Mouse (Mus musculus) right cerebral cortex, postnatal 10 days (tissue): ENCODE measurements around the gene Prr15l.

ENCODE experiments used
- DNase-seq, 2 experiments: peaks; one replicate each; pipeline ENCODE4 v3.0.0; 2021; ENCODE audit warnings: low spot score in 2 of 2

The Prr15l gene

DNA sequence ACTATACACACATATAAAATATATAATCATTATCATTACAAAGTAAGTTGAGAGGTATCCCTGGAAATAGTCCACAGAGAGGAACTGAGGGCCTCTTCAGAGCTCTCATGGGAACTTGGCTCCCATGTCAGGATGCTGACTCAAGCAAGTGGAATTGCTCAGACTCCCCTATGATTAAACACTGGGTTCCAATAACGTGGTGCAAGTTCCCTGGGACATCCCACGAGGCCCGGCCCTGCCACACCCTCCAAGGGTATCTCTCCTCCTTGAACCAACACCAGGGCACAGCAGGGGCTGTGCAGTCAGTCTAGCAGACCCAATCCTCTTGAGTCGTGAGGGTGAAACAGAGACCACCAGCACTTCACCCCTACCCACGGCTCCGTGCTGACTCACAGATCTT, 8.9 kb upstream of the Prr15l start:
- no peak for DNase-seq

DNA sequence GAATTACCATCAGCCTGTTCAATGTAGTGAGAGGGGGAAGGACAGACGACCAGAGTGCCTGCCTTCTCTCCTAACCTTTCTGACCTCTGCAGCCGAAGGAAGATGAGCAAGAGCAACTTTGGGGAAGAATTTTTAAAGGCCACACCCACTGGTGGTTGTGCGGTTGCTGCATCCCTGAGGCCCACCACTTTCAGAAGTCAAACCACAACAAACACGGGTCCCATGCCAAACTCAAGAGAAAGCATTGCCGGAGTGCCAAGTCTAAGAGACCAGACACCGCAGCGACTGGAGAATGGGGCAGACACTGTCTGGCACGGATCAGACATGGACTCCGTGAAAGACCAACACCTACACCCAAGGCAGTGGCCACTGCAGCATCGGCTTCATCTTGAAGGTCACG, 3.0 kb upstream of the Prr15l start:
- no peak for DNase-seq

DNA sequence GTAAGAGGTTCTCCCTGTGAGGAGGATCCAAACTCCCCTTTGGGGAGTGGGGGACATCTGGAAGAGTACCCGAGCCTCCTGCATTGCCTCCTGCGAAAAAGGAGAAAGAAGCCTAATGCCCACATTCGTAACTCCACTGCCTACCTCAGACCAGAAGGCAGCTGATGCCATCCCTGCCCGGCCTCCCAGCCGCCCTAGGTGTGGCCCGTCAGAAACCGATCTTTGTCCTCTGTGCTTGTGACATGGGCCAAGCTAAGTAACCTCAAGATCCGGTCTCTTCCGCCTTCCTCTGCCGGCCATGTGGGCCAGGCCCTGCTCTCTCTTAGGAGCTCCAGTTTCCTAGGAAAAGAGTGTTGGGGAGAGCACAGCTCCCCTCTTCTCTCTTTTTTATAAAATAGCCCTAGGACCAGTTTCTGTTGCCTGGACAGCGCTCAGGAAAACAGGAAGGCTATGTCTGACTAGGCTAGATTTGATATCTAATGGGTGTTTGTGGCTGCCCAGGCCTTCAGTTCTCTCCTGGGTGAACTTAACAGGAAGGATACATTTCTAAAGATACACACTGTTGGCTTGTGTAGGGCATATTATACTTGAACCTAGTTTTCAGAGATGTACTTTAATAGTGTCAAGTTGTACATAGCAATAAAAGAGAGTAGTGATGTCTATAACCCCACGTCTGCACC, 2.3 kb upstream of the Prr15l start:
- no peak for DNase-seq

DNA sequence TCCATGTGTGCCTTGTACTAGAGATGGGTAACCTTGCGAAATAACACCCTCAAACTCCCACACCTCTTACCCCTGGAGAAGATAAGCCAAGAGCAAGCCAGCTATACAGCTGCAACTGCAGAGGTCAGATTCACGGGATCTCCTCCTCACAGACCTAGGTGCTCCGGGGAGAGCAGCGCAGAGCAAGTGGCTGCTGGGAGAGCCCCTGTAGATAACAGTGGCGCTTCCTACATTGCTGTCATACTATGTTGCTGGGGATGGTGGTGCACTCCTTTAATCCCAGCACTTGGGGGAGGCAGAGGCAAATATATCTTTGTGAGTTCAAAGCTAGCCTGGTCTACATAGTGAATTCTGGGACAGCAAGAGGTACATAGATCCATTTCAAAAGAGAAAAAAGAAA, 1.3 kb upstream of the Prr15l start:
- no peak for DNase-seq

DNA sequence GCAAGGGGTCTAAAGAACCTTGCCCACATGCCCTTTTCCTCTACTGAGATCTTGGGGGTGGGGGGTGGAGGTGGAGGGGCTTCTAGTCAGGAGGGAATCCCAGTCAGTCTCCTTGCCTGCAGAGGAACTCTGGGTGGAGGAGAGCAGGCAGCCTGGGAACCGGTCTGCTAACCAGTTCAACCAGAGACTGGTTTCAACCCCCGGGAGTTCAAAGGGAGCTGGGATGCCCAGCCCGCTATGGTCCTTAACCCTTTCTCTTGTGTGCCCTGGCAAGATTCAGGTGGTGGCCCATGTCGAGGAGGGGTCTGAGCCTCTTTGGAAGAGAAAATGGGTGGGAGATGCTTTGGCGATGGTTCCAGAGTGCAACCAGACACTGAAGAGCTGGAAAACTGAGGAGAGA, 787 bp downstream of the Prr15l start:
- DNase-seq = no peak

DNA sequence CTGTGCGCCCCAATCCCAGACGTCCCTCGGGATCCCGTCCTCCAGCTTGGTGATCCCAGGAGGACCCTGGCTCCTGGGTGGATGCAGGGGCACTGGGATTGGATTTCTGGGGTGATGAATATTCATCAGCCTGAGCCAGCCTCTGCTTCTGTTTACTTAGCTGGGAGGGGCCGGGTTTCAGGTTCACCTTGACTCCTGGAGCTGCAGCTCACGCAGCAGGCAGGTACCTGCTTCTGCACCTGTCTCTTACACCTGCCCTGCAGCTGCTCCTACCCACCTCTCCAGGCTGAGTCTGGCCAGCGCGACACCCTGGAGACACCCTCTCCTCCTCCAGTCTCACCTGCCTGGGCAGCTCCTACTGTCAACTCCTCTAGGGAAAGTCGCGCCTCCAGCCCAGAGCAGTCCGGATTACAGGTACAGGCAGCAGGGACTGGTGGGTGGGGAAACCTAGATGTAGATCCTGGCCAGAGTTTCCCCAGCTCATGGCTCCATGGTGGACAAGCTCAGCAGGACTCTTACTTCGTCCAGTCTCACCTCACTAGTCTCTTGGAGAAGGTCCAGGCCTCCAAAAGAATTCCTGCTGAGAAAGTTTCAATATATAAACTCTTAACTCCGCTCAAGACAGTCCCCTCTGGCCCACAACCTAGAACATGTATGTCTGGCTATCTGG, 1.3 kb downstream of the Prr15l start:
- no peak for DNase-seq

DNA sequence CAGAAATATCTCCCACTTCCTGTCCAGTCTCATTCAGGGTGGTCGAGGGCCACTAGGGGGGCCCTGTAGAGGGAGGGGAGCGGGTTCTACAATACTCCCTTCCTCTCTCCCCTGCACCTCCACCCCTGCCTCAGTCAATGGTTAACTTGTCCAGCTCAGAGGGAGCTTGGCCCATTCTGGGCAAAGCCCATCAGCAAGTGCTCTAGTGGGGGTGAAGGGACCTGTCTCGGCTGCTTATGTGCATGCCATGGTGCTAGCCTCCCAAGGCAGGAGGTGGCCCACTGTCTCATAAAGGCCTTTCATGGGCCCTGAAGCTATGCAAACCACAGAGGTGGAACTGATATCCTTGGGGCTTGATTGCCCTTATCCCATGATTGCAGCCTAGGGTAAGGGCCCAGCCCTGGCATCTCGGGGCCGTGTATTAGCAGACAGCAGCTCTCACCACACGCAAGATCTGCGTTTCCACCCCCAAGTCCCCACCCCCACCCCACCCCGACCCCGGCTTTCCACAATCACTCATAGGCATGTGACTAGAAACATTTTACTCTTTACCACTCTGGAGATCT, 1.9 kb downstream of the Prr15l start:
- DNase-seq = no peak

DNA sequence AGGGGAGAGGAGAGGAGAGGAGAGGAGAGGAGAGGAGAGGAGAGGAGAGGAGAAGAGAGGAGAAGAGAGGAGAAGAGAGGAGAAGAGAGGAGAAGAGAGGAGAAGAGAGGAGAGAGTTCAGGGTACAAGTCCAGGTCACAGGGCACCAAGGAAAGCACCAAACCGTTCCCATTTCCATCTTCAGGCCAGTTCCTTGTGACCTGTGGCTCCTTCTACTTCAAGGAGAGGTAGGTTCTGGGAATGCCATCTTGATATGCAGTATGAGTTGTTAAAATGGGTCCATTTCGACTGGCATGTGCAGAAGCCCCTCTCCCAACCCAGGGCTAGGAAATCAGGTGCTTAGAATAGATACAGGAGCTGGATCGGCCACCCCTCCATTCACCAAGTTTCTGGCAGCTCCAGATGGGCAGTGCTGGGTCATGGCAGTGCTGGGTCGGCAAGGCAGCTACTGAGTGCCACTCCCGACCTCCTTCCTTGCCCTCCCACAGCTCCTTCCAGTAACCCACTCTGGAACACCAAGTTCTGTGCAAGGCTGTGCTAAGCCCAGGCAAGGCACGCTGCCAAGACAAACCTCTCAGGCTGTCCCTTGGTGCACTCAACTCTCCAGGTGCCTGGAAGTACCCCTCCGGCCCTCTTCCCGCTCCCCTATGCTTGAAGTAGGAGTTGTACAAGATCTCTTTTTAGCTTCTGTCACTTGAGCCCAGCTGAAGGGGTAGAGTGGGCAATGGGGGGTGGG, 3.6 kb downstream of the Prr15l start:
- no peak for DNase-seq

DNA sequence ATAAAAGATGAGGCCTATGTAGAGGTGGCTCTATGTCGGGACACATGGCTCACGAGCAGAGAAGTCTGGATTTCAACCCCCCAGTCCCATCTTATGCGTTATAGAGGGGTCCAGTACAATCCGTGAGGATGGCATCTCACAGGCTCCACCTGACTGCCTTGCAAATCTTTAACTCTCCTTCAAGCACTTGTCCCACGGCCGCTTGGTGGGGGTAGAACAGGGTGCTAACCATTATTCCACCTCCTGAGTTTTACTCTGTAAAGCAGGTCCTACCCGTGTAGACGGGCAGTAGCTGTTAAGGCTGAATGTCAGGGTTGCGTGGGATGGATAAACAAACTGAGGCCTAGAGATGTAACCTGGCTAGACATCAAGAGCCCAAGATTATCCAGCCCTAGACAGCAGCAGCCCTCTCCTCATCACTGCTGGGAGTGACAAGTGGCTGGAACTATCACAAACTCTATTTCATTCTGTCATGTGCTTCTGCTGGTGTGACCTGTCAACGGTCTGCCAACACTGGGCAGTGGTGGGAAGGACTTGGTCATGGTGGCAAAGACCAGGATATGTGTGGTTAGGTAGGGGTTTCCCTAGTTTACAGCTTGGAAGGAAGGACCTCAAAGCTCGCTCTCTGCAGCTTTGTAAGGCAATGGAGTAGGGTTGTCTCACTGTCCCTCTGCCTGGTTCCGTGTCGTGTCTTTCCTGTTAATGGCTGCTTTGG, 5.8 kb downstream of the Prr15l start:
- no peak for DNase-seq

DNA sequence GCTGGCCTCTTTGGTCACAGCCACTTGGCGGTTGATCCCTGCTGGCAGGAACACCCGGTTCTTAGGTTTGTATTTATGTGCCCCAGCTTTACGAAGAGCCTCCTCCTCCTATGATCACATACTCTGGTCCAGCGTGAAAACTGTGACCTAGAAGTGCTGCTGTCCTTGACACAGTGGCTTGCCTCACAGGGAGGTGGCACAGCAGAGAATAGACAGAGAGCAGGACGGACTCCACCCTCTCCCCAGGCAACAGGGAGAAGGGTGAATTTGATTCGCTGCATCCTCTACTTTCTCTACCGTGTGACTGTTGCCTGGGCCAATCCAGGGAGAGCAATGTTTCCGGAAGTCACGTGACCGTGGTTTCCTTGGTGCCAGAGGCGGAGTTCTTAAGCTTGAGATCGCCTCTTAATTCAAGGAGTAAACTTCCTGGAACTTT, 7.0 kb downstream of the Prr15l start:
- DNase-seq = peak; percentile 66 to 77

DNA sequence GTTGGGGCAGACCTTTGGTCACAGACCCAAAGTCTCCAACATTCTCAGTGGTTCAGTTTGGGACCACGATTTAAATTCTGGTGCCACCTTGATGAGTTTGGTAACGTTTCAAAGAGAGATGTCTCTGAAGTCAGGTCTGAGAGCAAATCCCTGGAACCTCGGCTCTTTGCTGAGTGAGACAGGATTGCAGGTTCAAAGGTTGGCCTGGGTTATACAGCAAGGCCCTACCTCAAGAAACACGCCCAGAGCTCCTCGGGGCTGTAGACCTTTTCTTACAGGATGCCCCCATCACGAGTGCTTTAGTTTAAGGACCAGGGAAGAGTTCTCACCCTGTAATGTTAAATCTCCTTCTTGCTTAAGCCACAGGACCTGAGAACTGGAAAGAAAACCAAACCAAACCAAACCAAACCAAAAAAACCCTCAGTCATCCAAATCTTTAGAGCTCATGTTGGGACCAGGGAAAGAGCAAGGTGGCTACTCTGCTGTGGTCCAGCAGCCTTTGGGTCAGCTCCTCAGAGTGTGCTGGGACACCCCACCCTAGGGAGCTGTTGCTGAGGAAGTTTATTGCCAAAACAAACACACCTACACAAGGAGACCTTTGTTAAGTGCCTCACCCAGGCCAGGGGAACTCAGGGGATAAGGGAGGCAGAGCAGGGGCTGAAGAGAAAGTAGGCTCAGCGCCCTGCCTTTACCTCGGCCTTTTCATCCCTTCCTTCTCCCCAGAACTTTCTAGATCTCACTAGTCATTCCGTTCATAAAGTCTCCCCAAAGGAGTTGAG, 8.2 kb downstream of the Prr15l start:
- no peak for DNase-seq

DNA sequence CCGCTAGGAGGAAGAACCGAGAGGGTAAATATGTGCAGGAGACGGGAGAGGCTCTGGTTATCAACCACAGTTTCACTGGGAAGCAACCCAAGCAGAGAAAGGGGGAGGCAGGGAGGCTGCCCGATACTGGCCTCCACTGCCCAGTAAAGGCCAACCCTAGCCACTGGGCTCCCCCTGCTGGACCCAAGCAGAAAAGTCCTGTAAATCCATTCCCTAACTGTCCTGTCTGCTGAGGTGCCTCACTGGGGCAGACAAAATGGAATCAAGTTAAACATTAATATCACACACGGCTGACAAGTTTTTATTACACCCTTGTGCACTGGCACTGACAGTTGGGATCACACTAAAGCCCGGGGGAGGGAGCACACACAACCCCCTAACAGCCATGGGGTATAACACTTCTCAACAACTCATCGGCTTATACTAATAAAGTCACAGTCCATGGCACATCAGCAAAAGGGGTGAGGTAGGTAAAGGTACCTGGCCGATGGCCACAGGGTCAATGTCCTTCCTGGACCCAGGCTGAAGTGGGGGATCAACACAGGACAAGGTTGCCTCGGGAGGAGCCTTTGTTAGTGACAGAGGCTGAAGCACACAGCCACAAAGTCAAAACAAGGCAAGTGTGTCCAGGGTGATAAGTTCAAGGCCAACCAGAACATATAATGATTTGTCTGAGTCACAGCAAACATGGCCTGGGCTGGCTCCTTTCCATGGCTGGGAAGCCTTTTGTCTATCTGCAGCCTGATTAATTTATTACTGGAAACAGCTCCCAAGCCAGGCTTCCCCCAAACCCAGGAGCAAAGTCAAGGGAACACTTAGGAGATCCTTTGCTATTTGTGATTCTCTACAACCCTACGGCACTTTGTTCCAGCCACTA, 9.9 kb downstream of the Prr15l start:
- no peak for DNase-seq

DNA sequence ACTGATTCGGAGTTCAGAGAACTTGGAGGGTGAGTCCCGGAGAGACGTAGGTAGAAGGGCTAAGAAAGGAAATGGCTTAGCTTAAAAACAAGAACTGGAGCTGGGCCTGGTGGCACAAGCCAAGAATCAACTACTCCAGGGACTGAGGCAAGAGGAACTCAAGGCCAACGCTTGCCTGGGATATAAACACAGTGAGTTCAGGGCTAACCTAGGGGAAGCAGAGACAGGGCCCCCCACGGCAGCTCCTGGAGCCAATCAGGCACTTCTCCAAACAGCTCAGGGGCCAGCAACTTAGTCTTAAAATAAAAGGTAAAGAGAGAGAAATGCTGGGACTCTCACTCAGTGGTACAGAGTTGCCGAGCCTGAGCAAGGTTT, 10.5 kb downstream of the Prr15l start:
- DNase-seq = no peak

DNA sequence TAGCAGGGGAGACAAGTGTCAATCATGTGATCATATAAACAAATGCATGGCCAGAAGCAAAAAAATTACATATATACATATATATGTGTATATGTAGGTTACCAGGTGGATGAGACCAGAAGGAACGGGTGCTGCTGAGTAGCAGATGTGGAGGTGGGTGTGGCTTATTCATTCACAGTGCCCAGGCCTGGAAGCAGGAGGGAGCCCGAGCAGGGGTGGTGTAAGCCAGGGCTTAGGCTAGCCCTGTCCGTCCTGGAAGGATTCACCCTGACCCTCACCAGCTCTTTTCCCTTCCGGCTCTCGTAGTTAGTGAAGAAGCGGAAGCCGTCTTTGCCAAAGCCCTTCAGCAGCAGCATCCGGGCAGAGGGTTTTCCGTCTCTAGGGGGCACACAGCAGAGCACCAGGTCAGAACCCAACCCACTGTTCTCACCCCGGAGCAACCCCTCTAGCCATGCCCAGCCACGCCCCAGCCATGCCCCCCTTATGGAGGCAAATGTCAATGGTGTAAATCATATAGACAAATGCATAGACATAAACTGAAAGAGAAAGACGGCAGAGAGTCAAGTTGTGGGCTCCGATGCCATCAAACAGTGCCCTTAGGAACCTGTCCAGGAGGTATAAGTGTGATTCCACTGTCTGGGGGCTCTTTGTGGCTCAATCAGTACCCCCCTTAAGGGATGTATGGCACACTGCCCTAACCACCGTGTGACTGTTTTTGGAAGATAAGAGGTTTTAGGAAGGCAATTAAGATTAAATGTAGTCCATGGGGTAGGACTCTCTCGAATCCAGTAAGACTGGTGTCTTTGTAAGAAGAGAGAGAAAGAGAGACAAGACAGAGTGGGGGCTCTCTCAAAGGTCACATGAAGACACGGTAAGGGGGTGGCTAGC, 12.9 kb downstream of the Prr15l start:
- DNase-seq = no peak

DNA sequence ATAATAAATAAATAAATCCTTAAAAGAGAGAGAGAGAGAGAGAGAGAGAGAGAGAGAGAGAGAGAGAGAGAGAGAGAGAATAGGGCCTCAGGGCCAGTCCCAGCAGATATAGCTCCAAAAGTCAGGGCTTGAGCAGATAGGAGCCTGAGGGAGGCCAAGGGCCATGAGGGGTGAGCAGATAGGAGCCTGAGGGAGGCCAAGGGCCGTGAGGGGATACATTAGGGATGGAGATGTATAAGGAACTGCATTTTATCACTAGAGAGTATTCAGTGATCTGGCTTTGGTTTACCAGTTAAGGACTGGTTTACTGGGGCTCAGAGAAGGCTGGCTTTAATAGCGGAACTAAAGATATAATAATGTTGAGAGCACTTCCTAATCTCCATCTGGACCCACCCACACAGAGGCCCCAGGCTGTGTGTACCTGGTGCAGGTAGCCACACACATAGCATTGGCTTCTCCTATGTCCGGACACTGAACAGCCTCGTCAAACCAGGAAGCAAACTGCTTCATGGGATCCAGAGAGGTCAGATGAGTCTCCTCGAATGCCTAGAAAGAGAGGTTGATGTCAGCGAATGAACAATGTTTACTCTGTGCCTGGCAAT, 14.2 kb downstream of the Prr15l start:
- no peak for DNase-seq

DNA sequence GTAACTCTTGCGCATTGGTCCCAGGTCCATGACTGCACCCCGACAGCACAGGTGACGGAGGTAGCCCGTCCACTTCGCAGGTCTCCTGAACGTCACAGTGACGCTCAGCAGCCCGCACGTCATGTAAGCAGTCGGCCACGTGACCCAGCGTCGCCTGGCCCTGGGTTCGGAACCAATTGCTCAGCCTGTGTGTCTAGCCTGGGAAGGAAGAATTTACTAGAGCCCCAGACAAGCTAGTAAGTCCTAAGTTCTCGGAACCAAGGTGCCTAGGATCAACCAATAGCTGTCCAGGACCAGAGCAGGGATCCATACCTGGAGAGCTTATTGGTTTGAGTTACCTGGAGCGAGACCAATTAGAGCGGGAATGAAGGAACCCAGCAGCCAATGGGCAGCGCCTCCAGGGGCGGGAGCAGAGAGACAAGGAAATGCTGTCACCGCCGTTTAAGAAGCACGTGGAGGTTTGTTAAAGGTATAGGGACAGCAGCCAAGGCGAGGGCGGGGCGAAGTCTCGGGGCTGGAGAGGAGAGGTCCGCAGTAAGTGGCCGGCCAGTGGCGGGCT, 15.9 kb downstream of the Prr15l start, which contains the start of gene Pnpo:
TSS of gene Pnpo (minus strand) at position 241 of the 559 bp plus-strand sequence.
- peak; percentile 95 to 98 for DNase-seq

DNA sequence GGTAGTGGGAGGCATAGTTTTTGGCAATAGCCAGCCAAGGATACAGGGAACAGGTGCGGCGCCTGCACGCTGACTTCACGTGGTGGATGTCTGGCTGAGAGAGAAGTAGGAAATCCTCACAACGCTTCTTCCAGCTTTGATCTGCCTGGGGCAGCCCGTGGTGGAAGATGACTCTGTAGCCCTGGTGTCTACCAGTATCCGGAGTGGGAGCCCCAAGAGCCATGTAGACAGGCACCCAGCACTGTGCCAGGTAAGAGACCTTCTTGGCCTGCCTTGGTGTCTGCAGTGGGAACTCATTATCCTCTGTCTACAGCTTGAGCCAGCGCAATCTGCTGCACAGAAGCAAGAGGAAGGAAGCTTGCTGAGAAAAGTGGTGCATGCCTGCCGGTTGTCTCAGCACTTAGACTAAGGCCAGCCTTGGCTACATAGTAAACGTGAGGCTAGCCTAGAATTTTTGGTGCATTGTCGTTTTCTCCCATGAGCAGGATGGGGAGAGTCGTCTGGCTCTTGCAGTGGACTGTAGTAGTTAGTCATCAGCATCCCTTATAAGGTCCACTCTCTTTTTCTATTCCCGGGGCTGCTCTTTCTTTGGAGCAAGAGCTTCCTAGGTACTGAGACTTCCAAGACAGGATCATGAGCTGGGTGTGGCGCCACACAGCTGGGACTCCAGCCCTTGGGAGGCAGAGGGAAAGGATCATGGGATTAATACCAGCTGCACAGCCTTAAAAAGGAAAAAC, 17.1 kb downstream of the Prr15l start:
- no peak for DNase-seq

DNA sequence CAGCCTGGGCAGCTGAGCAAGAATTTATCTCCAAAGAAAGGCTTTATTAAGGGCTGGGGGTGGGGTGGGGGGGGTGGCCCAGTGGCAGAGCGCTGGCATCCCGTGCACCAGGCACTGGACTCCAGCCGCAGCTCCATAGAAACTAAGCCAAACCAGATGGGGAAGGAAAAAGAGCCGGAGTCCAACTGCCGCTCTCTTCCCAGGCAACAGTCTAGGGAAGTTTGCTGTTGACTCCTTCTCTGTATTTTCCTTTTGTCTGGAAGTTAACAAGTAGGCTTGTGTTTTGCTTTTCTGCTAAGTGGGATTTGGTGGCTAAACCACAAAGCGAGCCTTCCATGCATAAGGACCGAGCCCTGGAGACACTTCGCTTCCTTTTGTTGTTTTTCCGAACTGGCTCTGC, 18.6 kb downstream of the Prr15l start:
- DNase-seq = no peak
